Mouse (Mus musculus) B cell, adult 2 months (primary cell): ENCODE results near the gene Rtp3.

Experiments
- DNase-seq, 2 experiments: peaks; one replicate each; pipeline ENCODE4 v3.0.0; 2022

Rtp3 gene

GRCm38 (mm10) chr9:110937506-110938490, 52.6 kb downstream of the Rtp3 start:
- no peak for DNase-seq

GRCm38 (mm10) chr9:110935941-110936340, 54.4 kb downstream of the Rtp3 start:
- no peak for DNase-seq
